Mouse (Mus musculus): Measurements from ENCODE around the gene Naa15. TPM values are rescaled to one million over a fixed set of nuclear protein-coding genes. Genes with fewer than 3 reads are reported as not detected.
"Not testable (repeated sequence)": the region's sequence is repeated elsewhere in the genome, so short reads cannot be mapped to it uniquely, and the experiment has no call there.

Naa15 gene
- polyA plus RNA-seq, 1 experiment from 2014 or later: 68.2 TPM

- Histone ChIP-seq H3K27ac (replicated peaks) (peak overlapping the region; percentile 97), H3K9me3 (no peaks in the 10 kb centered on the region), H3K4me1 (peaks cover 24% of the 10 kb centered on the region), H3K27me3 (replicated peaks; ENCODE audit: low read depth, poor library complexity, severe bottlenecking) (no peaks in the 10 kb centered on the region), H3K4me3 (peak overlapping the region; percentile 100), H3K36me3 (replicated peaks) (peaks cover 16% of the 10 kb centered on the region)
- peak; percentile 69 for DNase-seq (ENCODE audit: low spot score)
- WGBS: under 1% methylated on average over 68 of the region's 68 CpGs
Measured at GRCm38 (mm10) chr3:51416364-51417134, 1.6 kb downstream of the Naa15 start.

GRCm38 (mm10) chr3:51417135-51417458, 2.1 kb downstream of the Naa15 start:
- DNase-seq (ENCODE audit: low spot score): no peak
- peaks cover 24% of the 10 kb centered on the region for H3K4me1 ChIP-seq
- 10% methylated on average over 8 of the region's 8 CpGs for WGBS
- H3K27me3 ChIP-seq (replicated peaks; ENCODE audit: low read depth, poor library complexity, severe bottlenecking): no peaks in the 10 kb centered on the region
- H3K9me3 ChIP-seq: no peaks in the 10 kb centered on the region
- H3K4me3 ChIP-seq: peak overlapping the region; percentile 100
- H3K36me3 ChIP-seq (replicated peaks): peaks cover 21% of the 10 kb centered on the region
- H3K27ac ChIP-seq (replicated peaks): peak overlapping the region; percentile 97

- H3K9me3 ChIP-seq: no peaks in the 10 kb centered on the region
- H3K4me3 ChIP-seq: peak overlapping the region; percentile 100
- no peak for DNase-seq (ENCODE audit: low spot score)
- no peak overlapping the region for H3K27ac ChIP-seq (replicated peaks)
- 49% methylated on average over 2 of the region's 2 CpGs for WGBS
- no peaks in the 10 kb centered on the region for H3K27me3 ChIP-seq (replicated peaks; ENCODE audit: low read depth, poor library complexity, severe bottlenecking)
- H3K4me1 ChIP-seq: peaks cover 24% of the 10 kb centered on the region
- H3K36me3 ChIP-seq (replicated peaks): peaks cover 22% of the 10 kb centered on the region
Measured at GRCm38 (mm10) chr3:51417485-51417884, 2.5 kb downstream of the Naa15 start.

GRCm38 (mm10) chr3:51417966-51418365, 3.0 kb downstream of the Naa15 start:
- H3K27me3 ChIP-seq (replicated peaks; ENCODE audit: low read depth, poor library complexity, severe bottlenecking): no peaks in the 10 kb centered on the region
- 72% methylated on average over 2 of the region's 2 CpGs for WGBS
- peaks cover 26% of the 10 kb centered on the region for H3K36me3 ChIP-seq (replicated peaks)
- H3K4me3 ChIP-seq: peak overlapping the region; percentile 100
- DNase-seq (ENCODE audit: low spot score): no peak
- peaks cover 24% of the 10 kb centered on the region for H3K4me1 ChIP-seq
- H3K9me3 ChIP-seq: no peaks in the 10 kb centered on the region
- H3K27ac ChIP-seq (replicated peaks): no peak overlapping the region

- H3K4me1 ChIP-seq: peaks cover 15% of the 10 kb centered on the region
- H3K36me3 ChIP-seq (replicated peaks): peaks cover 31% of the 10 kb centered on the region
- no peaks in the 10 kb centered on the region for H3K9me3 ChIP-seq
- H3K27me3 ChIP-seq (replicated peaks; ENCODE audit: low read depth, poor library complexity, severe bottlenecking): no peaks in the 10 kb centered on the region
- WGBS: 84% methylated on average over 3 of the region's 3 CpGs
- no peak overlapping the region for H3K27ac ChIP-seq (replicated peaks)
- no peak overlapping the region for H3K4me3 ChIP-seq
- no peak for DNase-seq (ENCODE audit: low spot score)
Measured at GRCm38 (mm10) chr3:51421921-51422320, 7.0 kb downstream of the Naa15 start.

- Histone ChIP-seq H3K36me3 (replicated peaks) (peaks cover 30% of the 10 kb centered on the region), H3K9me3 (no peaks in the 10 kb centered on the region), H3K27ac (replicated peaks) (no peak overlapping the region), H3K4me1 (no peaks in the 10 kb centered on the region), H3K27me3 (replicated peaks; ENCODE audit: low read depth, poor library complexity, severe bottlenecking) (no peaks in the 10 kb centered on the region), H3K4me3 (no peak overlapping the region)
- DNase-seq (ENCODE audit: low spot score): no peak
Measured at GRCm38 (mm10) chr3:51425394-51425793, 10.4 kb downstream of the Naa15 start.

GRCm38 (mm10) chr3:51434364-51434763, 19.4 kb downstream of the Naa15 start:
- H3K4me1 ChIP-seq; H3K9me3 ChIP-seq; H3K4me3 ChIP-seq; DNase-seq (ENCODE audit: low spot score); H3K27me3 ChIP-seq (replicated peaks; ENCODE audit: low read depth, poor library complexity, severe bottlenecking); H3K27ac ChIP-seq (replicated peaks): not testable (repeated sequence)
- peaks cover 64% of the 10 kb centered on the region for H3K36me3 ChIP-seq (replicated peaks)
- 85% methylated on average over 5 of the region's 5 CpGs for WGBS

GRCm38 (mm10) chr3:51434871-51435595, 20.1 kb downstream of the Naa15 start:
- DNase-seq (ENCODE audit: low spot score): no peak
- Histone ChIP-seq H3K4me1 (no peaks in the 10 kb centered on the region), H3K27me3 (replicated peaks; ENCODE audit: low read depth, poor library complexity, severe bottlenecking) (no peaks in the 10 kb centered on the region), H3K9me3 (no peaks in the 10 kb centered on the region), H3K36me3 (replicated peaks) (peaks cover 69% of the 10 kb centered on the region), H3K27ac (replicated peaks) (no peak overlapping the region), H3K4me3 (no peak overlapping the region)
- 88% methylated on average over 3 of the region's 3 CpGs for WGBS

- Histone ChIP-seq H3K9me3 (no peaks in the 10 kb centered on the region), H3K27ac (replicated peaks) (no peak overlapping the region), H3K36me3 (replicated peaks) (peaks cover 98% of the 10 kb centered on the region), H3K4me3 (no peak overlapping the region), H3K27me3 (replicated peaks; ENCODE audit: low read depth, poor library complexity, severe bottlenecking) (no peaks in the 10 kb centered on the region), H3K4me1 (no peaks in the 10 kb centered on the region)
- WGBS: 92% methylated on average over 2 of the region's 2 CpGs
- no peak for DNase-seq (ENCODE audit: low spot score)
Measured at GRCm38 (mm10) chr3:51468530-51468929, 53.6 kb downstream of the Naa15 start.

GRCm38 (mm10) chr3:51475706-51476105, 60.8 kb downstream of the Naa15 start:
- Histone ChIP-seq H3K27me3 (replicated peaks; ENCODE audit: low read depth, poor library complexity, severe bottlenecking) (no peaks in the 10 kb centered on the region), H3K9me3 (no peaks in the 10 kb centered on the region), H3K36me3 (replicated peaks) (peaks cover 58% of the 10 kb centered on the region), H3K4me1 (no peaks in the 10 kb centered on the region), H3K4me3 (no peak overlapping the region), H3K27ac (replicated peaks) (no peak overlapping the region)
- DNase-seq (ENCODE audit: low spot score): no peak
- 79% methylated on average over 4 of the region's 4 CpGs for WGBS

GRCm38 (mm10) chr3:51479893-51480292, 64.9 kb downstream of the Naa15 start:
- peaks cover 16% of the 10 kb centered on the region for H3K4me1 ChIP-seq
- no peak overlapping the region for H3K27ac ChIP-seq (replicated peaks)
- 51% methylated on average over 2 of the region's 2 CpGs for WGBS
- peaks cover 16% of the 10 kb centered on the region for H3K36me3 ChIP-seq (replicated peaks)
- H3K9me3 ChIP-seq: no peaks in the 10 kb centered on the region
- H3K27me3 ChIP-seq (replicated peaks; ENCODE audit: low read depth, poor library complexity, severe bottlenecking): no peaks in the 10 kb centered on the region
- H3K4me3 ChIP-seq: no peak overlapping the region
- DNase-seq (ENCODE audit: low spot score): no peak

GRCm38 (mm10) chr3:51481059-51481458, 66.1 kb downstream of the Naa15 start:
- H3K4me3 ChIP-seq: no peak overlapping the region
- no peak overlapping the region for H3K27ac ChIP-seq (replicated peaks)
- H3K4me1 ChIP-seq: peaks cover 27% of the 10 kb centered on the region
- H3K36me3 ChIP-seq (replicated peaks): 0 out of 2 replicates have a peak, but pooled peaks cover 7% of the 10 kb centered on the region
- H3K27me3 ChIP-seq (replicated peaks; ENCODE audit: low read depth, poor library complexity, severe bottlenecking): no peaks in the 10 kb centered on the region
- peak; percentile 63 for DNase-seq (ENCODE audit: low spot score)
- H3K9me3 ChIP-seq: no peaks in the 10 kb centered on the region

- no peak overlapping the region for H3K4me3 ChIP-seq
- no peaks in the 10 kb centered on the region for H3K9me3 ChIP-seq
- H3K36me3 ChIP-seq (replicated peaks): peaks cover 5% of the 10 kb centered on the region
- no peak overlapping the region for H3K27ac ChIP-seq (replicated peaks)
- WGBS: 57% methylated on average over 3 of the region's 3 CpGs
- no peak for DNase-seq (ENCODE audit: low spot score)
- H3K4me1 ChIP-seq: peaks cover 27% of the 10 kb centered on the region
- no peaks in the 10 kb centered on the region for H3K27me3 ChIP-seq (replicated peaks; ENCODE audit: low read depth, poor library complexity, severe bottlenecking)
Measured at GRCm38 (mm10) chr3:51481881-51482280, 66.9 kb downstream of the Naa15 start.

Measured in embryonic facial prominence, embryonic 10.5 days (tissue).